Mouse (Mus musculus) midbrain, embryonic 14.5 days (tissue): Measurements from ENCODE around the gene Tmem263. TPM values are rescaled to one million over a fixed set of nuclear protein-coding genes. Genes with fewer than 3 reads are reported as not detected.

Experiments
- ATAC-seq: fragments of 200-750 bp; cut with Nextera tagmentation; 2 replicates; pipeline ENCODE4 v1.8.0; 2017; ENCODE audit warnings: moderate number of reproducible peaks, moderate library complexity; ENCODE audit not compliant: low FRiP score, low TSS enrichment
- DNase-seq: peaks from one replicate; pipeline ENCODE4 v3.0.0-alpha.2; 2015
- H3K27ac ChIP-seq: fragments of 300-500 bp; sonication (generic); replicated peaks from 2 replicates; pipeline ENCODE4 v1.5.1; 2014; ENCODE audit warnings: mild to moderate bottlenecking, low read depth, low read length, moderate library complexity
- H3K27me3 ChIP-seq: fragments of 300-500 bp; sonication (generic); 2 replicates; pipeline ENCODE4 v1.6.1; 2014; ENCODE audit warnings: low read length, control low read depth, mixed read lengths; ENCODE audit not compliant: control insufficient read depth, insufficient read depth
- H3K36me3 ChIP-seq: fragments of 300-500 bp; sonication (generic); 2 replicates; pipeline ENCODE4 v1.6.1; 2014; ENCODE audit warnings: low read length, control low read depth; ENCODE audit not compliant: control insufficient read depth, insufficient read depth
- H3K4me1 ChIP-seq: fragments of 300-500 bp; sonication (generic); 2 replicates; pipeline ENCODE4 v1.6.1; 2014; ENCODE audit warnings: mild to moderate bottlenecking, antibody characterized with exemption, low read length, control low read depth; ENCODE audit not compliant: control insufficient read depth, insufficient read depth
- H3K4me2 ChIP-seq: fragments of 300-500 bp; sonication (generic); 2 replicates; pipeline ENCODE4 v1.6.1; 2014; ENCODE audit warnings: mild to moderate bottlenecking, low read length, moderate library complexity
- H3K4me3 ChIP-seq: fragments of 300-500 bp; sonication (generic); replicated peaks from 2 replicates; pipeline ENCODE4 v1.5.1; 2014; ENCODE audit warnings: low read depth, low read length
- H3K9ac ChIP-seq: fragments of 300-500 bp; sonication (generic); replicated peaks from 2 replicates; pipeline ENCODE4 v1.6.1; 2014; ENCODE audit warnings: mild to moderate bottlenecking, low read length, moderate library complexity
- H3K9me3 ChIP-seq: fragments of 300-500 bp; sonication (generic); 2 replicates; pipeline ENCODE4 v1.6.1; 2016; ENCODE audit warnings: low read length, control low read depth, mixed read lengths; ENCODE audit not compliant: control insufficient read depth
- WGBS: fragments of 180-500 bp; shearing (Covaris S2); extraction: QIAGEN DNeasy Blood & Tissue Kit; methylation state at CpG from one replicate; pipeline ENCODE4 v1.1.7; 2014; 5-methylcytosine and 5-hydroxymethylcytosine counted together
- polyA plus RNA-seq: library from polyadenylated mRNA; unstranded; fragments of >200 nt; fragmentation: Nextera tagmentation; extraction: Ambion mirVana; gene quantifications from 2 replicates; pipeline ENCODE4 v1.2.1, GENCODE M21; 2014

Gene Tmem263
- 41.2 and 50.6 TPM in 2 replicates for polyA plus RNA-seq

- no peaks in the 10 kb centered on the region for H3K36me3 ChIP-seq
- DNase-seq (peak; percentile 98), ATAC-seq (peak; percentile 95)
- no peaks in the 10 kb centered on the region for H3K9me3 ChIP-seq
- peak within 1 kb of the TSS; percentile 69 for H3K4me2 ChIP-seq
- WGBS, result under 1% methylated on average over 75 of the region's 96 CpGs
- peak within 1 kb of the TSS; percentile 95 for H3K4me3 ChIP-seq
- H3K9ac ChIP-seq, result peak within 1 kb of the TSS; percentile 85
- no peaks in the 10 kb centered on the region for H3K27me3 ChIP-seq
- peaks cover 11% of the 10 kb centered on the region; the same call in 1 of the 2 replicates for H3K4me1 ChIP-seq
- peak within 1 kb of the TSS; percentile 89 for H3K27ac ChIP-seq
These were observed at the start of gene Tmem263, which contains the start of gene Fhl4 for GRCm38 (mm10) chr10:85102247-85103084. Tmem263 (plus strand) TSS chr10:85102627. Fhl4 (minus strand) TSS chr10:85102495.

- H3K27ac ChIP-seq, result no peak overlapping the region
- H3K9me3 ChIP-seq, result no peaks in the 10 kb centered on the region
- ATAC-seq (no peak), DNase-seq (no peak)
- H3K4me1 ChIP-seq, result no peaks in the 10 kb centered on the region
- no peak overlapping the region for H3K9ac ChIP-seq
- 95% methylated on average over 2 of the region's 2 CpGs for whole genome bisulfite sequencing
- no peak overlapping the region for H3K4me2 ChIP-seq
- no peaks in the 10 kb centered on the region for H3K27me3 ChIP-seq
- no peaks in the 10 kb centered on the region for H3K36me3 ChIP-seq
- H3K4me3 ChIP-seq, result no peak overlapping the region
These were observed 47.6 kb upstream of the Tmem263 start for GRCm38 (mm10) chr10:85054876-85055275.

- DNase-seq (no peak), ATAC-seq (no peak)
- Histone ChIP-seq H3K4me2 (no peak overlapping the region), H3K9ac (no peak overlapping the region), H3K27me3 (no peaks in the 10 kb centered on the region), H3K27ac (no peak overlapping the region), H3K9me3 (no peaks in the 10 kb centered on the region), H3K4me1 (no peaks in the 10 kb centered on the region), H3K4me3 (no peak overlapping the region), H3K36me3 (no peaks in the 10 kb centered on the region)
- WGBS, result 49% methylated on average over 4 of the region's 4 CpGs
These were observed 30.7 kb upstream of the Tmem263 start for GRCm38 (mm10) chr10:85071605-85072152.

- DNase-seq (peak; percentile 59), ATAC-seq (peak; percentile 8)
- H3K27me3 ChIP-seq, result no peaks in the 10 kb centered on the region
- peak overlapping the region; percentile 95 for H3K4me3 ChIP-seq
- peak overlapping the region; percentile 89 for H3K27ac ChIP-seq
- H3K9ac ChIP-seq, result peak overlapping the region; percentile 82
- H3K4me1 ChIP-seq, result peaks cover 11% of the 10 kb centered on the region; the same call in 1 of the 2 replicates
- H3K9me3 ChIP-seq, result no peaks in the 10 kb centered on the region
- no peaks in the 10 kb centered on the region for H3K36me3 ChIP-seq
- WGBS, result under 1% methylated on average over 10 of the region's 10 CpGs
- H3K4me2 ChIP-seq, result peak overlapping the region; percentile 69
These were observed 586 bp upstream of the Tmem263 start for GRCm38 (mm10) chr10:85101841-85102240.

DNA sequence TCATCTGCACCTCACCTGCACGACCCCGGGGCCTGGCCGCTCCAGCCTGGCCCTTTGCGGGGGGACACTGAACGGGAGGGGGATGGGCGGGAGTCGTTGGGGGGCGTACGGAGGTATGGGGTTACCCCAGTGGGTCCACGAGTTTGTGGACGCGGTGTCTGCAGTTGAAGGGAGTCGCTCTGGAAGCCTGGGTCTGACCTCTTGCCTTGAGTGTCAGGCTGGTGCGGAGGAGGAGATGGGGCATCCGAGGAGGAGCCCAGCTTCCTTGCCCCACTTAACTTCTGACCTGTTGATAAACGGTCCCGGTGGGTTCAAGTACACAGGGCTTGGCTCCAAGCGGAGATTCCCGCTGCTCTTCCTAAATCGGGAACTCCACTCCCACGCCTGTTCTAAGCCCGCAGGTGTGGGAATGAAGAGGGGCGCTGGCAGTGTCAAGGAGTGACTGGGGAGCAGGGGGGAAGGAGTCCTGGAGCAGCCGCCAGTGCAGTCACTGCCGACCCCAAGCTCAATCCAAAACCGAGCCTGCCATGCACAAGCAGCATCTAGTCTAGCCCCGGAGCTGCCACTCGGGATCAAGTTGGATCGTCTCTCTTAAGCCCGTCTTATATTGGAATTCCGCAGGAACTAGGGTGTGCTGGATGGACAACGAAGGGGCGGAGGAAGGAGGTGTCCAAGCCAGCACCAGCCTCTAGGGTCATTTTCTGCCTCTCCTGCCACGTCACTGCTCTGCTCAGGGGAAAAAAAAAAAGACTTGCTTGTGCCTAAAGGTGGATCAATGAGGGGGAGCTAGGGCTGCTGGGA is 858 bp downstream of the Tmem263 start:
- peaks cover 11% of the 10 kb centered on the region; the same call in 1 of the 2 replicates for H3K4me1 ChIP-seq
- ATAC-seq, result peak; percentile 32; the same call in 1 of the 2 replicates
- WGBS, result under 1% methylated on average over 34 of the region's 34 CpGs

GRCm38 (mm10) chr10:85114409-85114808 is 12.0 kb downstream of the Tmem263 start:
- H3K9me3 ChIP-seq, result no peaks in the 10 kb centered on the region
- peaks cover 28% of the 10 kb centered on the region for H3K36me3 ChIP-seq
- ATAC-seq (no peak), DNase-seq (no peak)
- 92% methylated on average over 4 of the region's 4 CpGs for WGBS
- no peak overlapping the region for H3K9ac ChIP-seq
- no peak overlapping the region for H3K4me2 ChIP-seq
- no peak overlapping the region for H3K4me3 ChIP-seq
- no peaks in the 10 kb centered on the region for H3K27me3 ChIP-seq
- no peak overlapping the region for H3K27ac ChIP-seq
- H3K4me1 ChIP-seq, result no peaks in the 10 kb centered on the region

More for the DNA sequence above, 858 bp downstream of the Tmem263 start:
- H3K9me3 ChIP-seq, result no peaks in the 10 kb centered on the region
- DNase-seq, result peak; percentile 44
- peak overlapping the region; percentile 69 for H3K4me2 ChIP-seq
- H3K27ac ChIP-seq, result peak overlapping the region; percentile 89
- peak overlapping the region; percentile 85 for H3K9ac ChIP-seq
- H3K27me3 ChIP-seq, result no peaks in the 10 kb centered on the region
- no peaks in the 10 kb centered on the region for H3K36me3 ChIP-seq
- peak overlapping the region; percentile 95 for H3K4me3 ChIP-seq

- DNase-seq (no peak), ATAC-seq (no peak)
- Histone ChIP-seq H3K9ac (no peak overlapping the region), H3K9me3 (no peaks in the 10 kb centered on the region), H3K4me3 (no peak overlapping the region), H3K27ac (no peak overlapping the region), H3K27me3 (no peaks in the 10 kb centered on the region), H3K4me1 (peaks cover 15% of the 10 kb centered on the region), H3K36me3 (peaks cover 29% of the 10 kb centered on the region), H3K4me2 (no peak overlapping the region)
- 86% methylated on average over 13 of the region's 13 CpGs for WGBS
These were observed 22.8 kb downstream of the Tmem263 start for GRCm38 (mm10) chr10:85125184-85125583.
